Mouse (Mus musculus) urinary bladder, postnatal 0 days (tissue): Measurements from ENCODE around the gene Hopx. TPM values are rescaled to one million over a fixed set of nuclear protein-coding genes. Genes with fewer than 3 reads are reported as not detected.

ENCODE experiments used
- polyA plus RNA-seq: library from polyadenylated mRNA; unstranded; fragments of >200 nt; fragmentation: Nextera tagmentation; extraction: Ambion mirVana; gene quantifications from 2 replicates; pipeline ENCODE4 v1.2.1, GENCODE M21; 2015

Hopx gene
- polyA plus RNA-seq, result 8.1 and 10.7 TPM in 2 replicates

GRCm38 (mm10) chr5:77114817-77115731, at the start of gene Hopx:
Gene Hopx (minus strand): TSS chr5:77115121.

Other genes with a start within 250 kb of the Hopx start
- gene Aasdh, start 209.6 kb downstream of the Hopx start, polyA plus RNA-seq, result 7.8 and 8.8 TPM in 2 replicates
- 125 and 129 TPM in 2 replicates for gene Paics, start 163.8 kb downstream of the Hopx start, polyA plus RNA-seq
- 12.2 and 14.0 TPM in 2 replicates for gene Ppat, start 163.5 kb downstream of the Hopx start, polyA plus RNA-seq
- gene Srp72, start 140.4 kb downstream of the Hopx start, polyA plus RNA-seq, result 58.5 and 70.8 TPM in 2 replicates
- gene Arl9, start 111.1 kb downstream of the Hopx start, polyA plus RNA-seq, result not detected in 2 replicates
- not detected in 2 replicates for gene Thegl, start 99.1 kb downstream of the Hopx start, polyA plus RNA-seq
- gene Spink2, start 96.3 kb upstream of the Hopx start, polyA plus RNA-seq, result 2.7 and 4.8 TPM in 2 replicates
- 14.6 and 16.4 TPM in 2 replicates for gene Rest, start 150.4 kb upstream of the Hopx start, polyA plus RNA-seq
- 12.6 and 15.5 TPM in 2 replicates for gene Noa1, start 195.0 kb upstream of the Hopx start, polyA plus RNA-seq
- gene Polr2b, start 195.0 kb upstream of the Hopx start, polyA plus RNA-seq, result 23.9 and 24.7 TPM in 2 replicates